Mouse (Mus musculus): ENCODE data around the gene Gch1. TPM values are rescaled to one million over a fixed set of nuclear protein-coding genes. Genes with fewer than 3 reads are reported as not detected.

Gene Gch1
- total and polyA plus RNA-seq, 3 experiments = 0.27 to 17.3 (median 0.87) TPM

- DNase-seq (ENCODE audit: low spot score) = no peak
- H3K4me3 ChIP-seq (ENCODE audit: low read depth, low read length) = no peak overlapping the region
Measured at GRCm38 (mm10) chr14:47208564-47209493, 19.6 kb upstream of the Gch1 start.

GRCm38 (mm10) chr14:47206601-47207000, 17.4 kb upstream of the Gch1 start:
- Histone ChIP-seq H3K9me3 (replicated peaks) (no peaks in the 10 kb centered on the region), H3K4me3 (ENCODE audit: low read depth, low read length) (no peak overlapping the region), H3K27me3 (ENCODE audit: insufficient read depth, low read length) (peaks cover 13% of the 10 kb centered on the region), H3K4me1 (ENCODE audit: insufficient read depth, low read depth, low read length) (no peaks in the 10 kb centered on the region), H3K36me3 (replicated peaks) (no peaks in the 10 kb centered on the region)
- ATAC-seq (ENCODE audit: extremely low read depth, insufficient number of reproducible peaks, low FRiP score, poor library complexity, severe bottlenecking) (no peak), DNase-seq (ENCODE audit: low spot score) (no peak)
- TF ChIP-seq GATA2 (IDR thresholded peaks at IDR 0.05; ENCODE audit: borderline replicate concordance, low read depth, low read length) (no peak), GATA1 (IDR thresholded peaks at IDR 0.05; ENCODE audit: borderline replicate concordance, low read length) (no peak), CTCF (IDR thresholded peaks at IDR 0.05; ENCODE audit: low read depth, low read length) (no peak), TAL1 (conservative IDR thresholded peaks at IDR 0.05; ENCODE audit: low read depth, low read length) (no peak), POLR2AphosphoS5 (IDR thresholded peaks at IDR 0.05; ENCODE audit: insufficient replicate concordance, low read depth, low read length) (no peak)

More at GRCm38 (mm10) chr14:47208564-47209493, 19.6 kb upstream of the Gch1 start:
- Histone ChIP-seq H3K27me3 (ENCODE audit: insufficient read depth, low read length) (peaks cover 16% of the 10 kb centered on the region), H3K4me1 (ENCODE audit: insufficient read depth, low read depth, low read length) (no peaks in the 10 kb centered on the region), H3K9me3 (replicated peaks) (no peaks in the 10 kb centered on the region), H3K36me3 (replicated peaks) (no peaks in the 10 kb centered on the region)
- no peak for ATAC-seq (ENCODE audit: extremely low read depth, insufficient number of reproducible peaks, low FRiP score, poor library complexity, severe bottlenecking)
- no peak for TF ChIP-seq GATA1 (IDR thresholded peaks at IDR 0.05; ENCODE audit: borderline replicate concordance, low read length)
- no peak for TF ChIP-seq TAL1 (conservative IDR thresholded peaks at IDR 0.05; ENCODE audit: low read depth, low read length)
- no peak for TF ChIP-seq POLR2AphosphoS5 (IDR thresholded peaks at IDR 0.05; ENCODE audit: insufficient replicate concordance, low read depth, low read length)
- no peak for TF ChIP-seq CTCF (IDR thresholded peaks at IDR 0.05; ENCODE audit: low read depth, low read length)
- no peak for TF ChIP-seq GATA2 (IDR thresholded peaks at IDR 0.05; ENCODE audit: borderline replicate concordance, low read depth, low read length)

- DNase-seq (ENCODE audit: low spot score) (no peak), ATAC-seq (ENCODE audit: extremely low read depth, insufficient number of reproducible peaks, low FRiP score, poor library complexity, severe bottlenecking) (no peak)
- no peak overlapping the region for H3K4me3 ChIP-seq (ENCODE audit: low read depth, low read length)
- no peaks in the 10 kb centered on the region for H3K36me3 ChIP-seq (replicated peaks)
- no peaks in the 10 kb centered on the region for H3K9me3 ChIP-seq (replicated peaks)
- TF ChIP-seq GATA2 (IDR thresholded peaks at IDR 0.05; ENCODE audit: borderline replicate concordance, low read depth, low read length) (no peak), POLR2AphosphoS5 (IDR thresholded peaks at IDR 0.05; ENCODE audit: insufficient replicate concordance, low read depth, low read length) (no peak), TAL1 (conservative IDR thresholded peaks at IDR 0.05; ENCODE audit: low read depth, low read length) (no peak), GATA1 (IDR thresholded peaks at IDR 0.05; ENCODE audit: borderline replicate concordance, low read length) (no peak), CTCF (IDR thresholded peaks at IDR 0.05; ENCODE audit: low read depth, low read length) (no peak)
- H3K27me3 ChIP-seq (ENCODE audit: insufficient read depth, low read length) = peaks cover 13% of the 10 kb centered on the region
- H3K4me1 ChIP-seq (ENCODE audit: insufficient read depth, low read depth, low read length) = no peaks in the 10 kb centered on the region
Measured at GRCm38 (mm10) chr14:47205270-47205972, 16.2 kb upstream of the Gch1 start.

- TF ChIP-seq GATA2 (IDR thresholded peaks at IDR 0.05; ENCODE audit: borderline replicate concordance, low read depth, low read length) = no peak
- TF ChIP-seq CTCF (IDR thresholded peaks at IDR 0.05; ENCODE audit: low read depth, low read length) = no peak
- DNase-seq (ENCODE audit: low spot score) (no peak), ATAC-seq (ENCODE audit: extremely low read depth, insufficient number of reproducible peaks, low FRiP score, poor library complexity, severe bottlenecking) (no peak)
- Histone ChIP-seq H3K27me3 (ENCODE audit: insufficient read depth, low read length) (peaks cover 9% of the 10 kb centered on the region), H3K4me3 (ENCODE audit: low read depth, low read length) (no peak overlapping the region), H3K4me1 (ENCODE audit: insufficient read depth, low read depth, low read length) (peaks cover 6% of the 10 kb centered on the region), H3K9me3 (replicated peaks) (no peaks in the 10 kb centered on the region), H3K36me3 (replicated peaks) (no peaks in the 10 kb centered on the region)
Measured at GRCm38 (mm10) chr14:47197340-47197739, 8.1 kb upstream of the Gch1 start.

- TF ChIP-seq TAL1 (conservative IDR thresholded peaks at IDR 0.05; ENCODE audit: low read depth, low read length) (no peak), POLR2AphosphoS5 (IDR thresholded peaks at IDR 0.05; ENCODE audit: insufficient replicate concordance, low read depth, low read length) (no peak), GATA2 (IDR thresholded peaks at IDR 0.05; ENCODE audit: borderline replicate concordance, low read depth, low read length) (no peak), CTCF (IDR thresholded peaks at IDR 0.05; ENCODE audit: low read depth, low read length) (no peak), GATA1 (IDR thresholded peaks at IDR 0.05; ENCODE audit: borderline replicate concordance, low read length) (no peak)
- Histone ChIP-seq H3K36me3 (replicated peaks) (no peaks in the 10 kb centered on the region), H3K4me1 (ENCODE audit: insufficient read depth, low read depth, low read length) (peaks cover 6% of the 10 kb centered on the region), H3K4me3 (ENCODE audit: low read depth, low read length) (no peak overlapping the region), H3K9me3 (replicated peaks) (no peaks in the 10 kb centered on the region), H3K27me3 (ENCODE audit: insufficient read depth, low read length) (peaks cover 9% of the 10 kb centered on the region)
- DNase-seq (ENCODE audit: low spot score) (no peak), ATAC-seq (ENCODE audit: extremely low read depth, insufficient number of reproducible peaks, low FRiP score, poor library complexity, severe bottlenecking) (no peak)
Measured at GRCm38 (mm10) chr14:47196711-47197110, 7.5 kb upstream of the Gch1 start.

- peaks cover 7% of the 10 kb centered on the region for H3K4me1 ChIP-seq (ENCODE audit: insufficient read depth, low read depth, low read length)
- H3K9me3 ChIP-seq (replicated peaks) = no peaks in the 10 kb centered on the region
- DNase-seq (ENCODE audit: low spot score) (peak; percentile 10), ATAC-seq (ENCODE audit: extremely low read depth, insufficient number of reproducible peaks, low FRiP score, poor library complexity, severe bottlenecking) (no peak)
- no peaks in the 10 kb centered on the region for H3K36me3 ChIP-seq (replicated peaks)
- TF ChIP-seq TAL1 (conservative IDR thresholded peaks at IDR 0.05; ENCODE audit: low read depth, low read length) = no peak
- 0 out of 2 replicates have a peak, but pooled peaks have one; percentile 4 for TF ChIP-seq CTCF (IDR thresholded peaks at IDR 0.05; ENCODE audit: low read depth, low read length)
- H3K4me3 ChIP-seq (ENCODE audit: low read depth, low read length) = no peak overlapping the region; the same call in 1 of the 2 replicates
- peaks cover 3% of the 10 kb centered on the region for H3K27me3 ChIP-seq (ENCODE audit: insufficient read depth, low read length)
Measured at GRCm38 (mm10) chr14:47194096-47194495, 4.9 kb upstream of the Gch1 start.

Data from G1E (cell line).